Mouse (Mus musculus): ENCODE data around the gene Tbc1d19. TPM values are rescaled to one million over a fixed set of nuclear protein-coding genes. Genes with fewer than 3 reads are reported as not detected.

Tbc1d19 gene
- polyA plus RNA-seq, 2 experiments = 36.1 to 49.0 TPM

- DNase-seq (ENCODE audit: low spot score) (no peak), ATAC-seq (ENCODE audit: low FRiP score, low read depth) (no peak)
- Histone ChIP-seq H3K4me2 (replicated peaks; ENCODE audit: low read depth, low read length, severe bottlenecking) (no peak overlapping the region), H3K9me3 (ENCODE audit: control insufficient read depth, low read length) (no peaks in the 10 kb centered on the region), H3K9ac (ENCODE audit: low read depth, low read length, severe bottlenecking) (no peak overlapping the region), H3K4me3 (replicated peaks; ENCODE audit: low read length) (no peak overlapping the region), H3K27ac (replicated peaks; ENCODE audit: low read depth, low read length) (no peak overlapping the region), H3K27me3 (ENCODE audit: control insufficient read depth, insufficient read depth, low read length) (no peaks in the 10 kb centered on the region), H3K4me1 (ENCODE audit: control insufficient read depth, insufficient read depth, low read length) (no peaks in the 10 kb centered on the region), H3K36me3 (ENCODE audit: control insufficient read depth, insufficient read depth, low read length) (no peaks in the 10 kb centered on the region; the same call in 1 of the 2 replicates)
- TF ChIP-seq POLR2A (IDR thresholded peaks at IDR 0.05; ENCODE audit: borderline replicate concordance, extremely low read depth, insufficient read depth, insufficient read length) = no peak
- 71% methylated on average over 6 of the region's 6 CpGs for WGBS
Observed at GRCm38 (mm10) chr5:53865991-53866390, 56.6 kb downstream of the Tbc1d19 start.

DNA sequence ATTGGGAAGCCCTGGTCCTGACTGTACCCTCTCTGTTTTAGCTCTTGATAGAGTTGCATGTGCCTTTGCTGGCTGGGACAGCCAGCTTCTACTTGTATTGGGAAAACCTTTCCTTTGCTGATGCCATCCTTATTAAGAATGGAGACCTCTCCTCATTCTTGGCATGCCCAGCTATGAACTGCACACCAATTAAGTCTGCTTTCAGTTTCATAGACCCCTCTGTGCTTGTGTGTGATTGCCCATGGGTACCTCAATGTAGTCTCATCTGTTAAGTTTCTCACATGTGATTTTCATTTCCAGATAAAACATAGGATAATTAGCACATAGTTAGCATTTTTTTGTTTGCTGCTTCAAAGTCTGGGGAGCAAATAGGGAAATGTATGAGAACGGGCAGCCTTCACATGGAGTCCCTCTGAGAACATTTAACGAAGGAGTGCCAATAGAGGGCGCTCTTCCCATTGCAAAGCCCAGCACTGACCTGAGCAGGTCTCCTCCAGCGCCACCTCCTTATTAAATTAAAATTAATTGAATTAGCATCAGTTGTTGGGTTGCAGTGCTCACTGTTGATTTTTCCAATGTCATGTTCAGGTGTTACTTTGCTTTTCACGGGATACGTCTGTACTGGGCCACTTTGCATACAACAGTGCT is 62.4 kb downstream of the Tbc1d19 start:
- TF ChIP-seq POLR2A (IDR thresholded peaks at IDR 0.05; ENCODE audit: borderline replicate concordance, extremely low read depth, insufficient read depth, insufficient read length) = no peak
- H3K4me1 ChIP-seq (ENCODE audit: control insufficient read depth, insufficient read depth, low read length) = no peaks in the 10 kb centered on the region
- no peaks in the 10 kb centered on the region for H3K9me3 ChIP-seq (ENCODE audit: control insufficient read depth, low read length)
- ATAC-seq (ENCODE audit: low FRiP score, low read depth) (no peak), DNase-seq (ENCODE audit: low spot score) (peak; percentile 66)
- H3K36me3 ChIP-seq (ENCODE audit: control insufficient read depth, insufficient read depth, low read length) = peaks cover 5% of the 10 kb centered on the region
- no peak overlapping the region for H3K9ac ChIP-seq (ENCODE audit: low read depth, low read length, severe bottlenecking)
- H3K27me3 ChIP-seq (ENCODE audit: control insufficient read depth, insufficient read depth, low read length) = no peaks in the 10 kb centered on the region
- 26% methylated on average over 6 of the region's 6 CpGs for WGBS
- no peak overlapping the region for H3K4me2 ChIP-seq (replicated peaks; ENCODE audit: low read depth, low read length, severe bottlenecking)
- H3K27ac ChIP-seq (replicated peaks; ENCODE audit: low read depth, low read length) = no peak overlapping the region
- H3K4me3 ChIP-seq (replicated peaks; ENCODE audit: low read length) = no peak overlapping the region

DNA sequence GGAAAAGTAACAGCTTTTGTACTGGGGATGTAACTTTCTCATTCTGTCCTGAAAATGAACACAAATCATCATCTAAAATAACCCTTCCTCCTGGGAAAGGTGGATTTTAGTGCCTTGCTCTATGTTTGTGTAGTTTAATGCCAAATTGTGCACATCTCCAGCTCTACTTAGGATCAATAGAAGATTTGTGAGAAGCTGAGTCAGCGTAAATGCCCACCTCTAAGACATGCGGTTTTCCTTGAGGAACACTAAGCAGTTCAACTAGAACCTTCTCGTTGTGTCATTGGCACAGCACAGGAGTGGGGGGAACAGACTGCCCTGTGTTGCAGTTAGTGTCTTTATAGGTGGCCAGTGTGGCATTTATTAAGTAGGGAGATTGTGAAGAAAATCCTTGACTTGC is 65.6 kb downstream of the Tbc1d19 start:
- no peaks in the 10 kb centered on the region for H3K4me1 ChIP-seq (ENCODE audit: control insufficient read depth, insufficient read depth, low read length)
- peaks cover 15% of the 10 kb centered on the region; the same call in 1 of the 2 replicates for H3K36me3 ChIP-seq (ENCODE audit: control insufficient read depth, insufficient read depth, low read length)
- no peak overlapping the region for H3K9ac ChIP-seq (ENCODE audit: low read depth, low read length, severe bottlenecking)
- DNase-seq (ENCODE audit: low spot score) (no peak), ATAC-seq (ENCODE audit: low FRiP score, low read depth) (no peak)
- H3K27ac ChIP-seq (replicated peaks; ENCODE audit: low read depth, low read length) = no peak overlapping the region
- no peak for TF ChIP-seq POLR2A (IDR thresholded peaks at IDR 0.05; ENCODE audit: borderline replicate concordance, extremely low read depth, insufficient read depth, insufficient read length)
- H3K4me2 ChIP-seq (replicated peaks; ENCODE audit: low read depth, low read length, severe bottlenecking) = no peak overlapping the region
- WGBS = 92% methylated on average over 3 of the region's 3 CpGs
- H3K4me3 ChIP-seq (replicated peaks; ENCODE audit: low read length) = no peak overlapping the region
- H3K9me3 ChIP-seq (ENCODE audit: control insufficient read depth, low read length) = no peaks in the 10 kb centered on the region
- H3K27me3 ChIP-seq (ENCODE audit: control insufficient read depth, insufficient read depth, low read length) = no peaks in the 10 kb centered on the region

GRCm38 (mm10) chr5:53880724-53881123 is 71.3 kb downstream of the Tbc1d19 start:
- H3K36me3 ChIP-seq (ENCODE audit: control insufficient read depth, insufficient read depth, low read length) = peaks cover 18% of the 10 kb centered on the region; the same call in 1 of the 2 replicates
- H3K4me3 ChIP-seq (replicated peaks; ENCODE audit: low read length) = no peak overlapping the region
- no peaks in the 10 kb centered on the region for H3K9me3 ChIP-seq (ENCODE audit: control insufficient read depth, low read length)
- ATAC-seq (ENCODE audit: low FRiP score, low read depth) (no peak), DNase-seq (ENCODE audit: low spot score) (no peak)
- 61% methylated on average over 4 of the region's 4 CpGs for WGBS
- no peak overlapping the region for H3K27ac ChIP-seq (replicated peaks; ENCODE audit: low read depth, low read length)
- no peak overlapping the region for H3K9ac ChIP-seq (ENCODE audit: low read depth, low read length, severe bottlenecking)
- no peak for TF ChIP-seq POLR2A (IDR thresholded peaks at IDR 0.05; ENCODE audit: borderline replicate concordance, extremely low read depth, insufficient read depth, insufficient read length)
- no peaks in the 10 kb centered on the region for H3K27me3 ChIP-seq (ENCODE audit: control insufficient read depth, insufficient read depth, low read length)
- H3K4me2 ChIP-seq (replicated peaks; ENCODE audit: low read depth, low read length, severe bottlenecking) = no peak overlapping the region
- no peaks in the 10 kb centered on the region for H3K4me1 ChIP-seq (ENCODE audit: control insufficient read depth, insufficient read depth, low read length)

DNA sequence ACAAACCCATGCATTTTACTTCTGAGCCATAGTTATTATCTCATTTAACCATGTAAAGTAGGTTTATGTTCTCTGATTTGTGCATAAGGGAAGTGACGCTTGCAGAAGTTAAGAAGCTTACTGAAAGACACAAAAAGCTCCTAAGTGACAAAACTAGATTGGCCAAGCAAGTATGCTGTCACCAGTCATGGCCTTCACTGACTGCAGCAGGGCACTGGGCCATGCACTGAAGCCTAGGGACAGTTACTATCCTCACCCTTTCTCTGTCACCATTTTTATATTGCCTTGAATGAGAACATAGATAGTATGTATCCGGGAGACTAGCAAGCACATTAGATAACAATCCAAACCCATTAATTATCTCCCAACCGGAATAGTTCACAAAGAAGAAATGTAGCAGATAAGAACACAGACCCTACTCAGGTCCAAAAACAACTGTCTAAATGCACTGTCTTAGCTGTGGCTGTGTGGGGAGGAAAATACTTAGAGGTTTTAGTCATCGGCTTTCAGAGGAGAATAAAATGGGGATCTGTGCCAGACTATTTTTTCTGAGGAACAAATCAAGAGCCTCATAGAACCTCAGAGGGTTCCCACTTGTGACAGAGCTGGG is 72.1 kb downstream of the Tbc1d19 start:
- peaks cover 13% of the 10 kb centered on the region; the same call in 1 of the 2 replicates for H3K36me3 ChIP-seq (ENCODE audit: control insufficient read depth, insufficient read depth, low read length)
- WGBS = 87% methylated on average over 4 of the region's 4 CpGs
- ATAC-seq (ENCODE audit: low FRiP score, low read depth) (no peak), DNase-seq (ENCODE audit: low spot score) (no peak)
- no peaks in the 10 kb centered on the region for H3K9me3 ChIP-seq (ENCODE audit: control insufficient read depth, low read length)
- H3K9ac ChIP-seq (ENCODE audit: low read depth, low read length, severe bottlenecking) = no peak overlapping the region
- H3K4me1 ChIP-seq (ENCODE audit: control insufficient read depth, insufficient read depth, low read length) = no peaks in the 10 kb centered on the region
- H3K27me3 ChIP-seq (ENCODE audit: control insufficient read depth, insufficient read depth, low read length) = no peaks in the 10 kb centered on the region
- H3K4me2 ChIP-seq (replicated peaks; ENCODE audit: low read depth, low read length, severe bottlenecking) = no peak overlapping the region
- no peak for TF ChIP-seq POLR2A (IDR thresholded peaks at IDR 0.05; ENCODE audit: borderline replicate concordance, extremely low read depth, insufficient read depth, insufficient read length)
- H3K4me3 ChIP-seq (replicated peaks; ENCODE audit: low read length) = no peak overlapping the region
- no peak overlapping the region for H3K27ac ChIP-seq (replicated peaks; ENCODE audit: low read depth, low read length)
